Mouse (Mus musculus) hindbrain, embryonic 15.5 days (tissue): ENCODE data around the gene Nav2. TPM values are rescaled to one million over a fixed set of nuclear protein-coding genes. Genes with fewer than 3 reads are reported as not detected.

ENCODE experiments used
- ATAC-seq: fragments of 200-750 bp; cut with Nextera tagmentation; 2 replicates; pipeline ENCODE4 v1.8.0; 2017; ENCODE audit warnings: low read depth, moderate number of reproducible peaks, moderate TSS enrichment; ENCODE audit not compliant: low FRiP score
- H3K27ac ChIP-seq: fragments of 300-500 bp; sonication (generic); replicated peaks from 2 replicates; pipeline ENCODE4 v1.5.1; 2015; ENCODE audit warnings: mild to moderate bottlenecking, inconsistent platforms
- H3K27me3 ChIP-seq: fragments of 300-500 bp; sonication (generic); 2 replicates; pipeline ENCODE4 v1.6.1; 2015; ENCODE audit warnings: control low read depth, inconsistent platforms
- H3K36me3 ChIP-seq: fragments of 300-500 bp; sonication (generic); 2 replicates; pipeline ENCODE4 v1.6.1; 2015; ENCODE audit warnings: control low read depth, inconsistent platforms
- H3K4me1 ChIP-seq: fragments of 300-500 bp; sonication (generic); replicated peaks from 2 replicates; pipeline ENCODE4 v1.6.1; 2015; ENCODE audit warnings: control low read depth, inconsistent platforms
- H3K4me2 ChIP-seq: fragments of 300-500 bp; sonication (generic); 2 replicates; pipeline ENCODE4 v1.6.1; 2015; ENCODE audit warnings: moderate library complexity, mild to moderate bottlenecking, inconsistent platforms
- H3K4me3 ChIP-seq: fragments of 300-500 bp; sonication (generic); 2 replicates; pipeline ENCODE4 v1.5.1; 2015; ENCODE audit warnings: mild to moderate bottlenecking, inconsistent platforms
- H3K9ac ChIP-seq: fragments of 300-500 bp; sonication (generic); 2 replicates; pipeline ENCODE4 v1.6.1; 2015; ENCODE audit warnings: inconsistent platforms
- H3K9me3 ChIP-seq: fragments of 300-500 bp; sonication (generic); 2 replicates; pipeline ENCODE4 v1.6.1; 2016; ENCODE audit warnings: control low read depth, inconsistent platforms
- WGBS: fragments of 180-500 bp; shearing (Covaris S2); methylation state at CpG from one replicate; pipeline ENCODE4 v1.1.7; 2015; 5-methylcytosine and 5-hydroxymethylcytosine counted together
- polyA plus RNA-seq: library from polyadenylated mRNA; unstranded; fragments of >200 nt; fragmentation: Nextera tagmentation; extraction: Ambion mirVana; gene quantifications from 2 replicates; pipeline ENCODE4 v1.2.1, GENCODE M21; 2015

The Nav2 gene
- polyA plus RNA-seq, 1 experiment from 2014 or later: 24.7 TPM

GRCm38 (mm10) chr7:48917463-48917862 lies 8.9 kb downstream of the Nav2 start:
- Histone ChIP-seq H3K4me1 (peaks cover 17% of the 10 kb centered on the region), H3K27me3 (no peaks in the 10 kb centered on the region), H3K4me3 (no peak overlapping the region), H3K36me3 (no peaks in the 10 kb centered on the region), H3K9me3 (no peaks in the 10 kb centered on the region), H3K4me2 (no peak overlapping the region), H3K9ac (no peak overlapping the region), H3K27ac (no peak overlapping the region)
- no peak for ATAC-seq
- WGBS: 29% methylated on average over 5 of the region's 5 CpGs

- Histone ChIP-seq H3K4me2 (no peak overlapping the region), H3K36me3 (no peaks in the 10 kb centered on the region), H3K9me3 (no peaks in the 10 kb centered on the region), H3K9ac (no peak overlapping the region), H3K27ac (no peak overlapping the region), H3K27me3 (no peaks in the 10 kb centered on the region), H3K4me3 (no peak overlapping the region), H3K4me1 (peaks cover 20% of the 10 kb centered on the region)
- 18% methylated on average over 5 of the region's 5 CpGs for WGBS
- no peak for ATAC-seq
Observed at GRCm38 (mm10) chr7:48917988-48918387, 9.5 kb downstream of the Nav2 start.

- Histone ChIP-seq H3K4me2 (no peak overlapping the region), H3K9ac (no peak overlapping the region), H3K9me3 (no peaks in the 10 kb centered on the region), H3K36me3 (no peaks in the 10 kb centered on the region), H3K4me3 (no peak overlapping the region), H3K4me1 (peaks cover 21% of the 10 kb centered on the region), H3K27ac (no peak overlapping the region), H3K27me3 (no peaks in the 10 kb centered on the region)
- WGBS: 21% methylated on average over 11 of the region's 11 CpGs
- no peak for ATAC-seq
Observed at GRCm38 (mm10) chr7:48918389-48918788, 9.9 kb downstream of the Nav2 start.

GRCm38 (mm10) chr7:48923620-48924019 lies 15.1 kb downstream of the Nav2 start:
- Histone ChIP-seq H3K9ac (no peak overlapping the region), H3K4me1 (peaks cover 5% of the 10 kb centered on the region; the same call in 1 of the 2 replicates), H3K9me3 (no peaks in the 10 kb centered on the region), H3K27me3 (no peaks in the 10 kb centered on the region), H3K27ac (no peak overlapping the region), H3K4me3 (no peak overlapping the region), H3K4me2 (no peak overlapping the region), H3K36me3 (no peaks in the 10 kb centered on the region)
- ATAC-seq: no peak
- 83% methylated on average over 10 of the region's 10 CpGs for WGBS

GRCm38 (mm10) chr7:48925214-48925613 lies 16.7 kb downstream of the Nav2 start:
- Histone ChIP-seq H3K4me3 (no peak overlapping the region), H3K27ac (no peak overlapping the region), H3K27me3 (no peaks in the 10 kb centered on the region), H3K36me3 (no peaks in the 10 kb centered on the region), H3K9ac (no peak overlapping the region), H3K4me2 (no peak overlapping the region), H3K9me3 (no peaks in the 10 kb centered on the region), H3K4me1 (peaks cover 5% of the 10 kb centered on the region; the same call in 1 of the 2 replicates)
- ATAC-seq: no peak
- WGBS: 93% methylated on average over 3 of the region's 3 CpGs

GRCm38 (mm10) chr7:48928364-48928763 lies 19.8 kb downstream of the Nav2 start:
- Histone ChIP-seq H3K27ac (no peak overlapping the region), H3K4me1 (no peaks in the 10 kb centered on the region), H3K4me3 (no peak overlapping the region), H3K4me2 (no peak overlapping the region), H3K9ac (no peak overlapping the region), H3K27me3 (no peaks in the 10 kb centered on the region), H3K9me3 (no peaks in the 10 kb centered on the region), H3K36me3 (no peaks in the 10 kb centered on the region)
- ATAC-seq: no peak
- 21% methylated on average over 3 of the region's 3 CpGs for WGBS

- Histone ChIP-seq H3K9ac (no peak overlapping the region), H3K27ac (no peak overlapping the region), H3K36me3 (no peaks in the 10 kb centered on the region), H3K4me2 (no peak overlapping the region), H3K9me3 (no peaks in the 10 kb centered on the region), H3K4me3 (no peak overlapping the region), H3K4me1 (no peaks in the 10 kb centered on the region), H3K27me3 (no peaks in the 10 kb centered on the region)
- 30% methylated on average over 5 of the region's 5 CpGs for WGBS
- peak; percentile 38; the same call in 1 of the 2 replicates for ATAC-seq
Observed at GRCm38 (mm10) chr7:48930399-48930798, 21.9 kb downstream of the Nav2 start.

- H3K9me3 ChIP-seq: no peaks in the 10 kb centered on the region
- no peak overlapping the region for H3K4me3 ChIP-seq
- no peak for ATAC-seq
- no peaks in the 10 kb centered on the region for H3K36me3 ChIP-seq
- H3K27me3 ChIP-seq: 0 out of 2 replicates have a peak, but pooled peaks cover 2% of the 10 kb centered on the region
- no peaks in the 10 kb centered on the region for H3K4me1 ChIP-seq
- 82% methylated on average over 2 of the region's 2 CpGs for WGBS
- no peak overlapping the region for H3K27ac ChIP-seq
- H3K9ac ChIP-seq: no peak overlapping the region
- no peak overlapping the region for H3K4me2 ChIP-seq
Observed at GRCm38 (mm10) chr7:48932138-48932537, 23.6 kb downstream of the Nav2 start.

- no peak for ATAC-seq
Observed at GRCm38 (mm10) chr7:48934816-48935215, 26.3 kb downstream of the Nav2 start.

GRCm38 (mm10) chr7:48937562-48937961 lies 29.0 kb downstream of the Nav2 start:
- H3K9me3 ChIP-seq: no peaks in the 10 kb centered on the region
- H3K4me2 ChIP-seq: no peak overlapping the region
- H3K9ac ChIP-seq: no peak overlapping the region
- 0 out of 2 replicates have a peak, but pooled peaks cover 2% of the 10 kb centered on the region for H3K27me3 ChIP-seq
- no peak overlapping the region for H3K27ac ChIP-seq
- WGBS: 86% methylated on average over 11 of the region's 11 CpGs
- no peak for ATAC-seq
- H3K4me3 ChIP-seq: no peak overlapping the region
- H3K36me3 ChIP-seq: no peaks in the 10 kb centered on the region
- no peaks in the 10 kb centered on the region for H3K4me1 ChIP-seq

More at GRCm38 (mm10) chr7:48934816-48935215, 26.3 kb downstream of the Nav2 start:
- Histone ChIP-seq H3K4me3 (no peak overlapping the region), H3K4me1 (no peaks in the 10 kb centered on the region), H3K36me3 (no peaks in the 10 kb centered on the region), H3K9ac (no peak overlapping the region), H3K27me3 (0 out of 2 replicates have a peak, but pooled peaks cover 2% of the 10 kb centered on the region), H3K27ac (no peak overlapping the region), H3K9me3 (no peaks in the 10 kb centered on the region), H3K4me2 (no peak overlapping the region)
- WGBS: 85% methylated on average over 2 of the region's 2 CpGs

GRCm38 (mm10) chr7:48938190-48938589 lies 29.7 kb downstream of the Nav2 start:
- no peaks in the 10 kb centered on the region for H3K4me1 ChIP-seq
- no peak overlapping the region for H3K9ac ChIP-seq
- 37% methylated on average over 4 of the region's 4 CpGs for WGBS
- H3K9me3 ChIP-seq: no peaks in the 10 kb centered on the region
- H3K4me3 ChIP-seq: no peak overlapping the region
- H3K4me2 ChIP-seq: no peak overlapping the region
- no peaks in the 10 kb centered on the region for H3K36me3 ChIP-seq
- no peak for ATAC-seq
- H3K27me3 ChIP-seq: 0 out of 2 replicates have a peak, but pooled peaks cover 2% of the 10 kb centered on the region
- H3K27ac ChIP-seq: no peak overlapping the region

GRCm38 (mm10) chr7:48948381-48949108 lies 40.0 kb downstream of the Nav2 start:
- Histone ChIP-seq H3K9me3 (no peaks in the 10 kb centered on the region), H3K9ac (no peak overlapping the region), H3K36me3 (no peaks in the 10 kb centered on the region), H3K4me2 (no peak overlapping the region), H3K4me1 (peaks cover 8% of the 10 kb centered on the region; the same call in 1 of the 2 replicates), H3K27ac (no peak overlapping the region), H3K27me3 (no peaks in the 10 kb centered on the region), H3K4me3 (no peak overlapping the region)
- 84% methylated on average over 4 of the region's 4 CpGs for WGBS
- ATAC-seq: no peak
